Mouse (Mus musculus) adrenal gland, postnatal 10 days (tissue): ENCODE measurements around the gene Hist1h1c. TPM values are rescaled to one million over a fixed set of nuclear protein-coding genes. Genes with fewer than 3 reads are reported as not detected.
"Not testable (repeated sequence)": the region's sequence is repeated elsewhere in the genome, so short reads cannot be mapped to it uniquely, and the experiment has no call there.

ENCODE experiments used
- DNase-seq: peaks from one replicate; pipeline ENCODE4 v3.0.0; 2021; ENCODE audit warnings: mixed read lengths
- microRNA-seq: library from miRNA; unstranded; fragments of <30 nt; microRNA quantifications from one replicate; pipeline ENCODE4 v1.2.0, GENCODE M21; 2021
- total RNA-seq, 2 experiments: library from RNA; stranded (reverse); gene quantifications; 2 replicates each; pipeline ENCODE4 v1.2.3; 2021

Gene Hist1h1c
- total RNA-seq, 2 experiments from 2014 or later: 366 to 432 TPM

DNA sequence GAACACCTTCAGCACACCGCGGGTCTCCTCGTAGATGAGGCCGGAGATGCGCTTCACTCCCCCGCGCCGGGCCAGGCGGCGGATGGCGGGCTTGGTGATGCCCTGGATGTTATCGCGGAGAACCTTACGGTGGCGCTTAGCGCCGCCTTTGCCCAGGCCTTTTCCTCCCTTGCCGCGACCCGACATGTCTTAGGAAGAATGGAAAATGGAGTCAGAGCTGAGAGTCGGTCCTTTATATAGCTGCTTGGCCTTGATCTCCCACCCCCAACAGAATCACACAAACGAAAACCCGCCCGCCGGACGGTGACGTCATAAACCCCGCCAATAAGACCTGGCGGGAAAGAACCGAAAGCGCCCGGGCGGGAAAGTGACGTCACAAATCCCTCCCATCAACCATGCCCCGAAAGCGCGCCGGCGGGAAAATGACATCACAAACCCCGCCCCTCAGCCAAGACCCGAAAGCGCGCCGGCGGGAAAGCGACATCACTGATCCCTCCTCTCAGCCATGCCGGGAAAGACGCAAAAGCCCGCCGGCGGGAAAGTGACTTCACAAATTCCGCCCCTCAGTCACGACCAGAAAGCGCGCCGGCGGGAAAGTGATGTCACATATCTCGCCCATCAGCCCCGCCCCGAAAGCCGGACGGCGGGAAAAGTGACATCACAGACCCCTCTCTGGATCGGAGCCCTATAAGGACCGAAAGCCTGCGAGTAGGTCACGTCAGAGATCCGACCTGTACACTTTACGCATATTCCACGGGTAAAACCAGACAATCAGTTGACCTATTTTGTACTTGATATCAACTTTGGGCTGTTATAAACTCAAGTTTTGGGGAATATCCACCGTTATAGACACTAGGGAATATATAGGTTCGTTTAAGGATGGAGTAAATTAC is 22.6 kb downstream of the Hist1h1c start, which contains the start of gene Hist1h4a:
TSS of gene Hist1h4a (minus strand) at position 259 of the 893 bp plus-strand sequence.
- DNase-seq: peak; percentile 98

- peak; percentile 82 for DNase-seq
Observed at GRCm38 (mm10) chr13:23761871-23762821, 23.5 kb downstream of the Hist1h1c start, which contains the start of gene Hist1h3a. Gene Hist1h3a, minus strand, starts transcription at chr13:23762386.

DNA sequence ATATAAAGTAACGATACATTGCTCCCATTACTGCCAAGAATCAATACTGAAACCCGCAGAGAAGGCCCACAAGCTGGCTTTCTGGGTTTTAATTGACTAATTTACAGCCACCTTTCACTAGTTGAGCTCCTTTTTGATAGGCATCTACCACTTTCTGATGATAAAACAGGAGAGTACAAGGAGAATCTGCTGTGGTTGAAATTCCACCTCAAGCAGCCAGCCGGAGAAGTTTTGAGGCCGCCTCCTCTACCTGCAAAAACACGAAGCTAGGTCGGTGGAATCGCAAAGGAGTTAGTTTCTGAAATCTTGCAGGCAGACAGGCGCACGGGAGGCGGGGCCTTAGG is 24.6 kb downstream of the Hist1h1c start:
- no peak for DNase-seq

GRCm38 (mm10) chr13:23763586-23764323 is 25.1 kb downstream of the Hist1h1c start, which contains the start of gene Hist1h1a:
Gene Hist1h1a, plus strand, starts transcription at chr13:23763666.
- DNase-seq: peak; percentile 88

DNA sequence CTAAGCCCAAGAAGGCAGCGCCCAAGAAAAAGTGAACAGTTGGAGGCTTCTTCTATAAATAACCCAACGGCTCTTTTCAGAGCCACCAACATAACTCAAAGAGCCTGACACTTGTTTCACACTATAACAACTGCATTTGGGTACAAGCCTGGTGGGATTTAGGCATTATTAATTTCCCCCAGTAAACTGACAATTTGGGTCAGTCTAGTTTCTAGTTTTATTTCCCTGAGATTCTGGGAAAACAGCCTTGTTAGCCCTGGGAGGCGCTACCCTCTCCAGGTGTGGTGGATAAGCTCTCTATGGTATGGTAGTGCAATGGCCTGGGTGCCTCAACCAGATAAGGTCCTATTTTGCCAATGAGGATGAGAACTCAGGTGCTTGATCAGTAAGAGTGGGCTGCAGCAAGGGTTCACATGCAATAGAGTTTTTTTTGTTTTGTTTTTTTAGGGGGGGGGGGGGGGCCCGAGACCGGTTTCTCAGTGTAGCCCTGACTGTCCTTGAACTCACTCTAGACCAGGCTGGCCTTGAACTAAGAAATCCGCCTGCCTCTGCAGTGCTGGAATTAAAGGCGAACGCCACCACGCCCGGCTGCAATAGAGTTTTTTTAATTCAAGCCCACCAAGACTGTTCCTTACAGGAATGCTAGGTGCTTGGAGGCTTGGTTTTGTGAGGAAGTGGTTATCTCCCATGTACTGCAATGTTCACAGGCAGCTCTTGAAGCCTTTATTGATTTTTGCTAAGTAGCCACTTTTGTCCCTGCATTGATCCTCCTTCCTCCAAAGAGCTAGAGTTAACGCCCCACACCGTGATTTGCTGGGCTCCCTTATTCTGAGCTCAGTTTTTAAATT is 25.9 kb downstream of the Hist1h1c start:
- DNase-seq: no peak

DNA sequence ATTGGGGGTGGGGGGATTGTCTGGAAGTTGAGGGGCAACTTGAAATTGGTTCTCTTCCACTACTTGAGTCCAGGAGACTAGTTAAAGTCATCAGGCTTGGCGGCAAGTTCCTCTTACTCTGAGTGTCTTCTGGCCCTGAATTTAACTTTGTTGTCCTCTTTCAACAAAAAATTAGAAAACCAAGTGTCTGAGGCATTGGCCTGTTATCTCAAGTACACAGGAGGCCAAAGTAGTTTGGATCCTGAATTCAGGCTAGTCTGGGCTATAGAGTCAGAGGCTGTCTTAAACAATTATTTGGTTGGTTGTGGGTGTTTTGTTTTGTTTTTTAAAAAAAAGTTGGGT is 26.5 kb downstream of the Hist1h1c start:
- DNase-seq: no peak

DNA sequence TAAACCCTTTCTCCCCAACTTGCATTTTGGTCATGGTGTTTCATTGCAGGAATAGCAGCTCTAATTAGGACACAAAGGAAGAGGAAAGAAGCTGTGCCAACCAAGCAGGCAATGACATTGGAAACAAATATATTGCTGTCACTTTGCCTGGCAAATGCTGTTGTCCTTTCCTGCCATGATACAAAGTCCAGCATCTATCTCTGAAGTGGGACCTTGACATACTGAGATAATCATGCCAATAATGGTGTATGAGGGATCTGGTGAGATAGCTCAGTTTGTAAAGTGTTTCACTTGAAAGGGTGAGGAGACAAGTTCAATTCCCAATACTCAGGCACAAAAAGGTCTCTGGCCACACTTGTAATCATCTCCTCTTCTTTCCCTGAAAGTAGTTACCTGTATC is 28.2 kb downstream of the Hist1h1c start:
- DNase-seq: peak; percentile 27

- no peak for DNase-seq
Observed at GRCm38 (mm10) chr13:23768834-23769397, 30.3 kb downstream of the Hist1h1c start.

- DNase-seq: not testable (repeated sequence)
Observed at GRCm38 (mm10) chr13:23769613-23770012, 31.0 kb downstream of the Hist1h1c start, which contains the start of gene Trim38. Gene Trim38, plus strand, starts transcription at chr13:23769913.

- peak; percentile 66 for DNase-seq
Observed at GRCm38 (mm10) chr13:23772561-23773313, 34.1 kb downstream of the Hist1h1c start.

- DNase-seq: no peak
Observed at GRCm38 (mm10) chr13:23778339-23778738, 39.7 kb downstream of the Hist1h1c start.

DNA sequence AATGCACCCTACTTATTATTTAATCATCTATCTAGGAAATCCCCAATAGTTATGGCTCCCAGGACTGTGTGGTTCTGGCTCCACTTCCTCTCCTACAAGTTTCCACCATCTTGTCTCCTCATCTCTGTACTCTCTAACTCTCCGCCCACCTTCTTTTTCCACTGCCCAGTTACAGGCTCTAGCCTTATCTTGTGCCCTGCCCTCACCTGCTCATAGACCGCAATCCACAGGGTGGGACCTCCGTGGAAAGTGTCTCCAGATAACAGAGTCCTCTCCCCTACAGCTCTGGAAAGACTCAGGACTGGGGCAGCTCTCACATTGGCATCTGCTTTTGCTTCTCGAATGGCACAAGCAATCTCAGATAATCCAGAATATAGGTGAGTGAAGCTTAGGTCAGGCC is 40.4 kb downstream of the Hist1h1c start:
- no peak for DNase-seq

Small RNAs within 50 kb of the gene (microRNA-seq; reads per million reads assigned to microRNA genes)
- gene Gm44314: not detected
- gene Gm44484: not detected

Other genes with a start within 250 kb of the Hist1h1c start
- not detected for gene Btn2a2, start 250.0 kb upstream of the Hist1h1c start, total RNA-seq
- 1,000 to 10,000 TPM in 1 of 2 experiments, 100 to 1,000 TPM in 1; 930 to 1,063 TPM for gene Hist1h4h, start 207.8 kb upstream of the Hist1h1c start, total RNA-seq
- 100 to 1,000 TPM; 261 to 325 TPM for gene Hist1h2af, start 204.9 kb upstream of the Hist1h1c start, total RNA-seq
- gene Hist1h3g, start 203.4 kb upstream of the Hist1h1c start, total RNA-seq: 10 to 100 TPM; 76.3 to 91.7 TPM
- 10 to 100 TPM; 20.9 to 25.4 TPM for gene Hist1h2bh, start 195.4 kb upstream of the Hist1h1c start, total RNA-seq
- gene Hist1h3f, start 194.8 kb upstream of the Hist1h1c start, total RNA-seq: 100 to 1,000 TPM in 1 of 2 experiments, 10 to 100 TPM in 1; 93.2 to 104 TPM
- 100 to 1,000 TPM; 529 to 619 TPM for gene Hist1h4f, start 187.2 kb upstream of the Hist1h1c start, total RNA-seq
- 10 to 100 TPM; 27.8 to 32.6 TPM for gene Hist1h1d, start 185.5 kb upstream of the Hist1h1c start, total RNA-seq
- gene Hist1h3e, start 176.4 kb upstream of the Hist1h1c start, total RNA-seq: 100 to 1,000 TPM; 246 to 271 TPM
- 10 to 100 TPM; 54.9 to 55.0 TPM for gene Hist1h2ae, start 167.6 kb upstream of the Hist1h1c start, total RNA-seq
- 100 to 1,000 TPM; 395 to 462 TPM for gene Hist1h2bg, start 167.4 kb upstream of the Hist1h1c start, total RNA-seq
- gene Hist1h2bf, start 164.6 kb upstream of the Hist1h1c start, total RNA-seq: 100 to 1,000 TPM; 168 to 215 TPM
- 10 to 100 TPM; 47.4 to 49.2 TPM for gene Hist1h2ad, start 164.4 kb upstream of the Hist1h1c start, total RNA-seq
- gene Hist1h3d, start 163.0 kb upstream of the Hist1h1c start, total RNA-seq: 10 to 100 TPM; 38.0 to 43.5 TPM
- 100 to 1,000 TPM; 294 to 310 TPM for gene Hist1h4d, start 157.2 kb upstream of the Hist1h1c start, total RNA-seq
- 10 to 100 TPM; 27.7 to 32.2 TPM for gene Hist1h2be, start 117.7 kb upstream of the Hist1h1c start, total RNA-seq
- 100 to 1,000 TPM; 180 to 217 TPM for gene Hist1h1e, start 116.2 kb upstream of the Hist1h1c start, total RNA-seq
- 1 to 10 TPM; 8.3 to 9.7 TPM for gene Hist1h2ac, start 54.9 kb upstream of the Hist1h1c start, total RNA-seq
- gene Hist1h2bc, start 54.6 kb upstream of the Hist1h1c start, total RNA-seq: 10 to 100 TPM; 76.4 to 77.6 TPM
- under 1 TPM; 0.69 to 0.88 TPM for gene Hist1h1t, start 43.0 kb upstream of the Hist1h1c start, total RNA-seq
- 100 to 1,000 TPM; 175 to 199 TPM for gene Hist1h4c, start 40.4 kb upstream of the Hist1h1c start, total RNA-seq
- 10 to 100 TPM; 23.3 to 31.0 TPM for gene Hfe, start 28.0 kb upstream of the Hist1h1c start, total RNA-seq
- gene Hist1h3c, start 6.8 kb downstream of the Hist1h1c start, total RNA-seq: 100 to 1,000 TPM; 127 to 144 TPM
- gene Hist1h2bb, start 7.9 kb downstream of the Hist1h1c start, total RNA-seq: 100 to 1,000 TPM; 173 to 206 TPM
- gene Hist1h2ab, start 12.3 kb downstream of the Hist1h1c start, total RNA-seq: 100 to 1,000 TPM; 281 to 334 TPM
- 100 to 1,000 TPM; 390 to 424 TPM for gene Hist1h3b, start 13.5 kb downstream of the Hist1h1c start, total RNA-seq
- 100 to 1,000 TPM; 282 to 291 TPM for gene Hist1h4b, start 18.2 kb downstream of the Hist1h1c start, total RNA-seq
- 100 to 1,000 TPM; 238 to 251 TPM for gene Hist1h4a, start 22.4 kb downstream of the Hist1h1c start, total RNA-seq
- 100 to 1,000 TPM; 258 to 301 TPM for gene Hist1h3a, start 23.6 kb downstream of the Hist1h1c start, total RNA-seq
- 100 to 1,000 TPM; 231 to 274 TPM for gene Hist1h1a, start 24.9 kb downstream of the Hist1h1c start, total RNA-seq
- not detected for gene Trim38, start 31.1 kb downstream of the Hist1h1c start, total RNA-seq
- gene Slc17a2, start 68.2 kb downstream of the Hist1h1c start, total RNA-seq: 10 to 100 TPM; 16.2 to 33.8 TPM
- gene Slc17a3, start 100.6 kb downstream of the Hist1h1c start, total RNA-seq: 1 to 10 TPM; 3.5 to 5.0 TPM
- gene Slc17a1, start 128.9 kb downstream of the Hist1h1c start, total RNA-seq: 1 to 10 TPM in 1 of 2 experiments, under 1 TPM in 1; 0.67 to 1.5 TPM
- 1 to 10 TPM; 3.3 to 5.6 TPM for gene Slc17a4, start 176.2 kb downstream of the Hist1h1c start, total RNA-seq
- not detected for gene Hist1h2ba, start 195.3 kb downstream of the Hist1h1c start, total RNA-seq
- gene Hist1h2aa, start 195.7 kb downstream of the Hist1h1c start, total RNA-seq: not detected